Mouse (Mus musculus) C2C12 (cell line): Measurements from ENCODE around the gene Sapcd1.

Source experiments
- CEBPB ChIP-seq: IDR thresholded peaks from one replicate; pipeline ENCODE4 v1.6.1; 2011; ENCODE audit warnings: low read depth, mild to moderate bottlenecking, control low read depth, moderate library complexity
- CTCF ChIP-seq: IDR thresholded peaks from one replicate; pipeline ENCODE4 v1.5.1; 2011; ENCODE audit not compliant: control insufficient read depth, insufficient read depth, insufficient read length
- MYOD1 ChIP-seq: IDR thresholded peaks from one replicate; pipeline ENCODE4 v1.6.1; 2011; ENCODE audit warnings: low read depth; ENCODE audit not compliant: control insufficient read depth, insufficient read length
- MYOG ChIP-seq: IDR thresholded peaks from one replicate; pipeline ENCODE4 v1.6.1; 2011; ENCODE audit not compliant: control insufficient read depth, insufficient read length; ENCODE audit errors: extremely low read depth

DNA sequence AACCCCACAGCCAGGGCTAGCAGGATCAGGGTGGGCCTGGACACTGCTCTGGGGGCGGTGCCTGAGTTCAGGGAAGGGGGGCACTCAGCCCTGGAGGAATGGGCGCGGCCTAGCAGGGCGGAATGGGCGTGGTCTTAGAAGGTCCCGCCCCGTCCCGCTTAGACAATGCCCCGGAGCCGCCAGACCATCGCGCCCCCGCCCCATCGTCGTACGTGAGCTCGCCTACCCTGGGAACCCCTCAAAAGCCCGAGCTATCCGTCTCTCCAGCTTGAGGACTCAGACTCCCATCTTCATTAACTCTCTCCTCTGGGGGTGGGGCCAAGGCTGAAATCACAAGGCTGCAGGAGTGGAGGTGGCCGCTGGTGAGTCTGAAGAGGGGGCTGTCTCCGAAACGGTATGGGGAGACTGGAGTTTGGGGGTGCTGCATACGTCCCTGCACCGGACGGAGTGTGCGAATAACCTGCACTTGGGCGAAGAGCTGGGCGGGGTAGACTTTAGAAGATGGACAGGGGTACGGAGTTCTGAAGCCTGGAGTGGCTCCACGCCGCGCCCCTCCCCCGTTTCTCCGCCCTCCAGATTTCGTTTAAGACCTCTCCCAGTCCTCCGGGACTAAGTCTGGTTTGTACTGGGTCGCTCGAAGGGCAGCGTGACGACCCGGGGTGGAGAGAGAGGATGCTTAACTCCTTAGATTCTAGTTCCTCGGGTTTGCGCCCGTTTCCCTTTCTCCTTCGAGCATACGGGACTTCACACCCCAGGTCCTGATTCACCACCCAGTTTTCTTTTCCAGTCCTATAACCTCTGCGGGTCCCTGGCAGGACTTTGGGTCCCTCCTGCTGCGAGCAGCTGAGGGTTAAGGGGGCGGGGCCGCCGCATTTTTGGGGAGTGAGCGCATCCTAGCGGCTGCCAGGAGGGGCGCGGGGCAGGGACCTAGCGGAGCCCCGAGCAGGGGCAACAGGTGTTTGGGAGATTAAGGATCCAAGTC, 31.4 kb upstream of the Sapcd1 start, which contains the start of gene Ddah2:
- TF ChIP-seq CTCF (peak; percentile 78), MYOG (no peak), CEBPB (no peak), MYOD1 (peak; percentile 62)
